Mouse (Mus musculus): ENCODE measurements around the gene Csf2rb. TPM values are rescaled to one million over a fixed set of nuclear protein-coding genes. Genes with fewer than 3 reads are reported as not detected.
"Not testable (repeated sequence)": the region's sequence is repeated elsewhere in the genome, so short reads cannot be mapped to it uniquely, and the experiment has no call there.

Gene Csf2rb
- 1 to 10 TPM; 3.3 to 3.8 TPM for total RNA-seq (2021)
- long read RNA-seq, experiment 1, result 0 reads
- long read RNA-seq, experiment 2, result 0 reads

GRCm38 (mm10) chr15:78325671-78326339, at the start of gene Csf2rb:
TSS of gene Csf2rb (plus strand) at chr15:78325752.
- peak in 1 of 2 experiments; percentile 13 for DNase-seq (ENCODE audit: low spot score in 2 of 2)

- DNase-seq (ENCODE audit: low spot score in 2 of 2), result no peak
Observed at GRCm38 (mm10) chr15:78278308-78278707, 47.2 kb upstream of the Csf2rb start.

DNA sequence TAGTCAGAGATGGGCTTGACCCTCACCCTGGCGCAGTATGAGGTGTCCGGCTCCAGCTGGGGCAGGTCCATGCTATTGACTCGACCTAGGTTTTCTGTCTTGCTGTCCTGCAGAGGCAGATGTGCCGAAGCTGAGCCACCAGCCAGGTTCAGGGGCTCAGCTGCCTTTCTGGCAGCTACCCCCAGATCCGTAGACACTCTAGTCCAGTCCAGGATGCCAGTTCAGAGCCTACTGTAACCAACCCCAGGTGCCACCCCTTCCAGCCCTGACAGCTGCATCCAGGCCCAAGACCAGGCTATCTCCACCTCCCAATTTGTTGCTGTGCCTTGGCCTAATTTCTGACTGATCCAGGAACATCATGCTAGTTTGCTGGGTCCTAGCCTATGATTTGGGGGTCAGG, 37.6 kb upstream of the Csf2rb start:
- no peak for DNase-seq (ENCODE audit: low spot score in 2 of 2)

- not testable (repeated sequence) for DNase-seq (ENCODE audit: low spot score in 2 of 2)
Observed at GRCm38 (mm10) chr15:78289775-78290174, 35.8 kb upstream of the Csf2rb start.

DNA sequence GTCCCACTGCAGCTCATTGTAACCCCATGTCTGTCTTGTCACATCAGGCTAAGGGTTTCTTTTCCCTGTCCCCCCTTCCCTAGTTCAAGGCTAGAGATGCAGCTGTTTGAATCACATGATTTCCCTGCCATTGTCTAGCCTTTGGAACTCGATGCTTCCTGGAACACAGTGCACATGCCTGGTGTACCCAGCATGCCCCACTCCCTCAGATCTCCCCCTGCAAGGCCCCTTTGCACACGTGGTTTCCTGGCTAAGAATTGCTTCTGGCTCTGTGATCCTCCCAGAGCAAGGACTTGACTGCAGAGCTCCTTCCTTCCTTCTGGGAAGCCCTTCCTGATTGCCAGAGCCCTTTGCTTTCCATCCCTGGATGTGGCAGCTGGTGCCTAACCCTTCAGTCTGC, 32.3 kb upstream of the Csf2rb start:
- DNase-seq (ENCODE audit: low spot score in 2 of 2), result not testable (repeated sequence)

DNA sequence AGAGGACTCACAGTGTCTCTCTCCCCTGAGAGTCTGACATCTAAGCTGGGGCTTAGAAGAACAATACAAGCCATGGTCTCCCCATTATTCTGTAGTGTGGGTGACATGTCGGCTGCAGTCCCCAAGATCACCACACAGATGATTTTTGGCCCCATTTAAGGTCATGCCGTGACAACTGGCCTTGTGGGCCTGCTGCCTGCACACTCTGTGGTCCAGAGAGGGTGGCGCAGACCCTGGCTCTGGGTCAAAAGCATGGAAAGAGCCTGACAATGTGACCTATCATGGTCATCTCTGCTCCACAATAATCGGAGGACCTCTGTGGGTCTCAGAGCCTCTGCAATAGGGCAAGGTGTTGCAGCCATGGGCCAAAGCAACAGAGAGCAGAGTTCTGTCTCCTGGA, 31.8 kb upstream of the Csf2rb start:
- DNase-seq (ENCODE audit: low spot score in 2 of 2), result no peak

GRCm38 (mm10) chr15:78298558-78298957, 27.0 kb upstream of the Csf2rb start:
- DNase-seq (ENCODE audit: low spot score in 2 of 2), result no peak

GRCm38 (mm10) chr15:78299641-78300040, 25.9 kb upstream of the Csf2rb start:
- DNase-seq (ENCODE audit: low spot score in 2 of 2), result no peak

GRCm38 (mm10) chr15:78300773-78301172, 24.8 kb upstream of the Csf2rb start:
- DNase-seq (ENCODE audit: low spot score in 2 of 2), result no peak

GRCm38 (mm10) chr15:78302718-78303117, 22.8 kb upstream of the Csf2rb start:
- DNase-seq (ENCODE audit: low spot score in 2 of 2), result no peak

- no peak for DNase-seq (ENCODE audit: low spot score in 2 of 2)
Observed at GRCm38 (mm10) chr15:78303665-78304233, 21.8 kb upstream of the Csf2rb start.

- DNase-seq (ENCODE audit: low spot score in 2 of 2), result peak in 1 of 2 experiments; percentile 9
Observed at GRCm38 (mm10) chr15:78305341-78305933, 20.1 kb upstream of the Csf2rb start, which contains the start of gene Csf2rb2. TSS of gene Csf2rb2 (minus strand) at chr15:78305721.

- DNase-seq (ENCODE audit: low spot score in 2 of 2), result no peak
Observed at GRCm38 (mm10) chr15:78309865-78310264, 15.7 kb upstream of the Csf2rb start.

- no peak for DNase-seq (ENCODE audit: low spot score in 2 of 2)
Observed at GRCm38 (mm10) chr15:78310971-78311370, 14.6 kb upstream of the Csf2rb start.

- DNase-seq (ENCODE audit: low spot score in 2 of 2), result not testable (repeated sequence)
Observed at GRCm38 (mm10) chr15:78312421-78313233, 12.9 kb upstream of the Csf2rb start.

DNA sequence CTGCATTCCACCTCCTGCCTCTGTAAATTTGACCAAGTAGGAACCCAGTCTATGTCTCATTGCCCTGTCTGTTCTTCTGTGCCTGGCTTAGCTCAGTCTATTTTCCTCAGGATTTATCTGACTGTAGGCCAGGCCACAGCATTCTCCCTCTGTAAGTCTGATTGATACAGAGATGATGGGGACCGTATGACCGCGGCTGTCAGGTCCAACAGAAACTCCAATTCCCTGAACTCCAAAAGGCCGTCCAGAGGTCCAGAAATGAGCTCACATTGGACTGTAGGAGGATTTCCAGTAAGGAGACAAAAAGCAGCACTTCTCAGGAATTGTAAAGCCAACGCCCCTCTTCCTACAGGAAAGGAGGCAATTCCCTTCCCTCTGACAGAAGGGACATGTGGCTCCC, 11.9 kb upstream of the Csf2rb start:
- not testable (repeated sequence) for DNase-seq (ENCODE audit: low spot score in 2 of 2)

DNA sequence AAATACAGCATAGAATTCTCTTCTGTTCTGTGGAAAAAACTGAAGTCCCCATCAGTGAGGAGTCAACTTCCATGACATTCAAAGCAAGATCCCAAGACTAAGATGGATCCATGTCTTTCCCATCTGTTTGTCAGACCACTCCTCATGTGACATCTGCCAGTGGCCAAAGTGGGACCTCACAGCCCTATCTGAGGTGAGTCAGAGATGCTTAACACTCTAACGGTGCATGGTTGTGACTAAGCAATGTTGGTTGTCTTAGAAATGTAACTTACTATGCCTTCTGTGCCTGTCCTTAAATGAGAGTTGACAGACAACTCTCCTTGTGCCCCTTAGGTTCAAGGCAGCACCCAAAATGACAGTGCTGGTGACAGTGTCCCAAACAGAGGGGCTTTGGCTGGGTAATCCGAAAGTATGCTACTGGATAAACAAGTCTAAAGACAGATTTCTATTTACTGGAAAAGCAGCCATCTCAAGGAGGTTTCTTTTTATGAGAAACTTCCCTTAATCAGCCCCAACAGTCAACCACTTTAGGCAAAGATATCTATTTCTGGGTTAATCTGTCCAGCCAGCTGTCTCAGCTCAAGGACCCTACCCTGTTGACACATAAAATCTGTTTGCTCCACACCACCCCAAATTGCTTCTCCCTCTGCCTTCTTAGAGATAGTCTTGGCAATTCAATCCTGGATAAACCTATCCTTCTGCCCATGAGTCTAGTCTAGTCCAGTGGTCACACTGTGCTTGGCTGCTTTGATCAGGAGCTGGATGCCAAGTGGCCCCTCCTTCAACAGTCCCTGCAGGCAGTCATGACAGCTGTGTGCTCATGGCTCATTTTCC, 7.0 kb upstream of the Csf2rb start:
- not testable (repeated sequence) for DNase-seq (ENCODE audit: low spot score in 2 of 2)

GRCm38 (mm10) chr15:78320825-78321496, 4.6 kb upstream of the Csf2rb start:
- DNase-seq (ENCODE audit: low spot score in 2 of 2), result peak; percentile 64 to 67

DNA sequence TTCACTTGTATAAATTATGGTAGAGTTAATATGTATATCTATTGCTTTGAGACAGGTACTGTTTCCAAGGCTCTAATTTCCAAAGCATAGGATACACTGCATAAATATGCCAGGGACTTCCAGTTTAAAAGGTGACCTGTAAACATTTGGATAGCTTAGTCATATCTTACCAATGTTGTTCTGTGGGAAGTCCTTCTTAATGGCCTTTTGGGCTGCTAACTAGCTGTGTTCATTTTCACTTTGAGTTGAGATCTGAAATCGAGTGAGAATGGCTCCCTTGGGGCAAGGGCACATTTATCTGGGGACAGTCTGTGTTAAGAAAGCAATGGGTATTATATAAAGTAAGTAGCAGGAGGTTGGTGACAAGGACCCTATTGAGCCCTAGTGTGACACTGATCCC, 2.2 kb upstream of the Csf2rb start:
- DNase-seq (ENCODE audit: low spot score in 2 of 2), result no peak

DNA sequence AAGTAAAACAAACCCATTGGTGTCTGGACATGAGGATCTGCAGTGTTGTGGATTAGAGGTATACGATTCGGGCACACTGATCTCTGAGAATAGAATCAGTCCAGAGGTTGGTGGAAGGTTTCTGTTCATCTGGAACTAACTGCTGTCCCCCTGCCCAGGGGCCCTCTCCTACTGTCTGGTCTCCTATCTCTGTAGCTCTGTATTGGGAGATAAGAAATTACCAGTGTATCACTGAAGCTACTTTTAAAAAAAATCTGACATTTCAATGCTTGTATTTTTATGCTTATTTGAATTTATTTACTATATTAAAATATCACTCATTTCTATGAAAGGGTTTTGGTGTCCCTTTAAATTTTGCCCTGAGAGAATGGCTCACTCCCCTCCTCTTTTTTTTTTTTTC, 1.3 kb upstream of the Csf2rb start:
- DNase-seq (ENCODE audit: low spot score in 2 of 2), result no peak
